In the genomic region with DNA sequence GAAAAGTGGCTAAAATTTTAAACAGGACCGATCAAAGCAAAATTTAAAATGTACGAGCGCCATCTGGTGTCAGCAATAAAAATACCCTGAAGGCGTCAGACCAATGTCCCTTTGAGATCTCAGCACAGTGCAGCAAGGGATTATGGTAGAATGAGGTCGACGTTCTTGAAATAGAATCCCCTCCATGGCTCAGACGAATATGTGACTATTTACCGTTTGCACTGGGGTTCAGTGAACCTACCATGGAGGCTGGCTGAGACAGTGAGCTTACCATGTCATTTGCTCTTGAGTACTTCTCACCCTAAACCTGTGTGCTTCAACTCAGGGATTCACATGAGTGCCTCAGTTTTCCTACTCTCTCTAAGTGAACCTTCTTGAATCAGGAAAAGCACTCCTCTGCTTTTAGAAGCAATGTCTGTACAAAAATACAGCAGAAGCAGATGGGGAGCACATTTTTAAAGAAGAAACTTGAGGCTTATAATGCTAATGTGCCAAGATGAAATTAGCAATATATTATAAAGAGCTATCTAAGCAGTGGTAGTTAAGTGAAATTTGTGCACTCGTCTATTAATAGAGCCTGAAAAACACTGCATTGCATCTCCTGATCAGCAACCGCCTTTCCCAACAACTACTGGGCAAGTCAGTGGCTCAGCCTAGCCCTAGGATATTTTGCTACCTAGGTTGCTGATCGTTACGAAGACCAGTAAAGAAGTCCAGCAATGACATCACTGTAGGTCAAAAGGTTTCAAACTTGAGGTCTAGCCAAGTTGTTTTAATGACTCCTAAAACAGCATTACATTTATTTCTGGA, we compare ENCODE assay signal across 8 mouse cellular contexts.
DNase-seq lines count a peak whose midpoint lies in the region; ATAC-seq and TF ChIP-seq lines count a peak whose summit lies in the region.

No protein-coding gene starts in this region.

- 16% methylated on average over 12 of the region's 12 CpGs for WGBS in heart, adult 2 months
- 27% methylated on average over 12 of the region's 12 CpGs for WGBS in intestine, embryonic 16.5 days

- no peak overlapping the region for H3K27ac ChIP-seq in heart, adult 2 months
- H3K27ac ChIP-seq in intestine, embryonic 16.5 days (ENCODE audit: low read length) = no peak overlapping the region

- H3K9me3 ChIP-seq in intestine, embryonic 16.5 days (ENCODE audit: control insufficient read depth, low read length) = no peaks in the 10 kb centered on the region

- no peaks in the 10 kb centered on the region for H3K79me2 ChIP-seq in heart, adult 2 months (replicated peaks; ENCODE audit: control insufficient read depth, insufficient read depth, low read length)

- H3K4me3 ChIP-seq in heart, adult 2 months = no peak overlapping the region
- no peak overlapping the region for H3K4me3 ChIP-seq in intestine, embryonic 16.5 days (ENCODE audit: low read length)

- no peaks in the 10 kb centered on the region; the same call in 1 of the 2 replicates for H3K4me1 ChIP-seq in heart, adult 2 months (ENCODE audit: control insufficient read depth, insufficient read depth, low read length)
- H3K4me1 ChIP-seq in intestine, embryonic 16.5 days (ENCODE audit: control insufficient read depth, insufficient read depth, low read length) = no peaks in the 10 kb centered on the region

- TF ChIP-seq POLR2A in heart, adult 2 months (IDR thresholded peaks at IDR 0.05; ENCODE audit: insufficient read depth, low read depth, low read length) = no peak

- no peak for TF ChIP-seq EP300 in heart, adult 2 months (IDR thresholded peaks at IDR 0.05; ENCODE audit: insufficient read depth, low read depth, low read length)

- DNase-seq in heart, adult 2 months = no peak
- no peak for DNase-seq in heart, postnatal 25 days (ENCODE audit: low spot score)
- DNase-seq in cerebellum, adult 8-10 months = peak; percentile 23
- DNase-seq in left cerebral cortex, postnatal 10 days (ENCODE audit: extremely low spot score in 1 of 2, low spot score in 2 of 2) = peak; percentile 51 to 86
- peak; percentile 40 for DNase-seq in neural tube, embryonic 10.5 days (ENCODE audit: extremely low spot score, low spot score)
- DNase-seq in yolk sac, embryonic 10.5 days (ENCODE audit: low spot score) = no peak

- no peak overlapping the region for H3K9ac ChIP-seq in heart, adult 2 months (ENCODE audit: low read depth, low read length)
- no peak overlapping the region for H3K9ac ChIP-seq in intestine, embryonic 16.5 days (ENCODE audit: low read depth, low read length)

- peak; percentile 94 for ATAC-seq in frontal cortex, adult (ENCODE audit: low TSS enrichment)
- peak; percentile 48; the same call in 1 of the 2 replicates for ATAC-seq in intestine, embryonic 16.5 days

- intact Hi-C loops in heart, adult 2 months (cut with DNase I) = no loop called here
- intact Hi-C loops in heart, postnatal 25 days (cut with DNase I) = no loop called here
- intact Hi-C loops in left cerebral cortex, postnatal 10 days (cut with DNase I) = loop anchor here (5.0 to 10.0 kb wide), 2 partner anchors 245 to 1913 kb away; no protein-coding TSS in a partner anchor

- no peaks in the 10 kb centered on the region for H3K27me3 ChIP-seq in heart, adult 2 months (ENCODE audit: control insufficient read depth, insufficient read depth, low read length)
- H3K27me3 ChIP-seq in intestine, embryonic 16.5 days (replicated peaks; ENCODE audit: control insufficient read depth, insufficient read depth, low read length) = no peaks in the 10 kb centered on the region

- H3K4me2 ChIP-seq in intestine, embryonic 16.5 days (ENCODE audit: low read depth, low read length) = no peak overlapping the region

- peak; percentile 71 for TF ChIP-seq CTCF in heart, adult 2 months (IDR thresholded peaks at IDR 0.05)

- no peaks in the 10 kb centered on the region for H3K36me3 ChIP-seq in heart, adult 2 months (ENCODE audit: control insufficient read depth, insufficient read depth, low read length)
- H3K36me3 ChIP-seq in intestine, embryonic 16.5 days (ENCODE audit: control insufficient read depth, insufficient read depth, low read length) = no peaks in the 10 kb centered on the region

Comparison
In these comparisons a context has a peak if more than half of its experiments do, and no peak if none do; other contexts are left out.
1. DNase-seq: peak in cerebellum, adult 8-10 months (single experiment), left cerebral cortex, postnatal 10 days (2 of 2) and neural tube, embryonic 10.5 days (single experiment); none in heart, adult 2 months (0 of 2), heart, postnatal 25 days (single experiment) and yolk sac, embryonic 10.5 days (single experiment).